Mouse (Mus musculus) c-Kit-positive CD71-negative TER-119-negative erythroid progenitor cells, embryonic 14.5 days (primary cell): Measurements from ENCODE around the gene Kcnk6.
A peak's percentile ranks its signal among the peaks of the same experiment; 100 is the strongest.
"Not testable (repeated sequence)": the region's sequence is repeated elsewhere in the genome, so short reads cannot be mapped to it uniquely, and the experiment has no call there.

Experiments
- DNase-seq: peaks from one replicate; pipeline ENCODE4 v3.0.0-alpha.2; 2013; ENCODE audit warnings: low read depth

Gene Kcnk6

DNA sequence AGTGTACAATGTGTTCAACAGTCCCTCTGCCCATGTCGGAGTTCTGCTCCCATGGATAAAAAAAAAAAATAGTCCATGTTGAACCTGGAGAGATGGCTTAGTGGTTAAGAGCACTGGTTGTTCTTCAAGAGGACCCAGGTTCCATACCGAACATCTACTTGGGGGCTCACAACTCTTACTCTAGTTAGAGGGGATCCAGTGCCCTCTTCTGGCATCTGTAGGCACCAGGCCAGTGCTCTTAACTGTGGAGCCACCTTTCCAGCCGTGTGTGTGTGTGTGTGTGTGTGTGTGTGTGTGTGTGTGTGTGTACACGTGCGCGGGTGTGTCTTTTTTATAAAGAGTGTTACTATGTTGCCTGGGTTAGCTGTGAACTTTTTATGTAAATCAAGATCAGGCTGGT is 29.7 kb downstream of the Kcnk6 start:
- DNase-seq = no peak

DNA sequence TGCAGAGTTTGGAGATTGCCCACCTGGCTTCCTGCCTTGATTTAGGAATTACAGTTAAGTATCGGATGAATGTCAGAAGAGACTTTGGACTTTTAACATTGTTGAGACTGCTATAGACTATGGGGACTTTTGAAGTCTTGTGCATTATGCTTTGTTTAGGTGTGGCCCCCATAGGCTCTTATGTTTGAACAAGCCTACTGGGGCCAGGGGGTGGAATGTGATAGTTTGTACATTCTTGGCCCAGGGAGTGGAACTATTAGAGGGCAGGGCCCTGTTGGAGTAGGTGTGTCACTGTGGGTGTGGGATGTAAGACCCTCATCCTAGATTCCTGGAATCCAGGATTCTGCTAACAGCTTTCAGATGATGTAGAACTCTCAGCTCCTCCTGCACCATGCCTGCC is 38.1 kb downstream of the Kcnk6 start:
- DNase-seq = not testable (repeated sequence)

DNA sequence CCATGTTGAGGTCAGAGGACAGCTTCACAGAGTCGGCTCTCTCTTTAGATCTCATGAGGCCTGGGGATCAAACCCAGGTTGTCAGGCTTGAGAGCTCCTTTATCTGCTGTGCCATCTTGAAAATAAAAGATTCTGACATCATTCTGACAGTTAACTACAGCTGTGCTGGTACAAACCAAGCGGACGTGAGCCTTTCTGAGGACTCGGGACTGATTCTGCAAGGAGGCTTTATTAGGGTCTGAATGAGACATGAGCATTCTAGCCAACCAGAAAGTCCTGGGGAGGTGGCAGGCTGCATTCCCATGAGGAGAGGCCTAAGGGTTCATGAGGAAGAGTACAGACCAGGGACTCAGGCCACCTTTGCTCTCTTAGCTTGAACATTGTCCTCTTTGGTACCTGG is 51.0 kb downstream of the Kcnk6 start:
- DNase-seq = not testable (repeated sequence)

DNA sequence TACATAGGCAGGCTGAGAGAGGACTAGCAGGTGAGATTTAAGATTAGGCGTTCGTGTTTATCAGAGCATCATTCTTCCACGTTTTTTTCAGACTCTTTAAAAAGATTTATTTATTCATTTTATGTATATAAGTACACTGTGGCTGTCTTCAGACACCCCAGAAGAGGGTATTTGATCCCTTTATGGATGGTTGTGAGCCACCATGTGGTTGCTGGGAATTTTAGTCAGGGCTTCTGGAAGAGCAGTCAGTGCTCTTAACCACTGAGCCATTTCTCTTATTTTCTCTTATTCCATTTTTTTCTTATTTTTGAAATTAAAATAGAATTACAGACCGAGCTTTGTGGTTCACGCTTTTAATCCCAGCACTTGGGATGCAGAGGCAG is 51.5 kb downstream of the Kcnk6 start:
- no peak for DNase-seq

DNA sequence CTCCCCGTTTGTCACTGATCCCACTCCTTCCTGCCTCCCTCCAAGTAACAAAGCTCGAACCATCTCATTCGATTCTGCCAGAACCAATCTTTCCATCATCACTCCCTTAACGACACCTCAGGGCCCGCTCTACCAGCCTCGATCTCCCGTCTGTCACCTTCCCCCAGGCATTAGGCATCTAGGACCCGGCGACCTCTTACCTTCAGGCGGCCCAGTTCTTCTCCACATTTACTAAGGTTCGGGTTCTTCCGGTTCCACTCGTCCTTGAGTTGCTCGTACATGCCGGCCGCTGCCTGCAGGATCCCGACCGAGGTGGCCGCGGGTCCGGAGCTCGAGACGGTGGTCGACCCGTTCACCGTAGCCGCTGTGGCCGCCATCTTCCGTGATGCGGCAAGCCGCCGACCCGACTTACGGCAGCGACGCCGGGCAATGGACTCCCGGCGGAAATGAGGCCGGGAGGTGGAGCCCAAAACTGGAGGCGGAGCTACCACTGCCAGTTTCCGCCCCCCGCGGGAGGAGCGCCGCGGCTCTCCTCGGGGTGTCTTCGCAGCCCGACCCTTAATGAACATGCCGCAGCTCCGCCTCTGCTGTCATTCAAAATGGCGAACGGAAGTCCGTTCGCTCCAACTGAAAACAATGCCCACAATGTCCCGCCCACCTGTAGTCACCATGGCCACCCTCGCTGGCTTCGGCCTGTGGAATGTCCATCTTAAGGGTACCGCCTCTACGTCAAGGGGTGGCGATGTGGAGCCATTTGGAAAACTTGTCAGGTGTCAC is 52.0 kb downstream of the Kcnk6 start, which contains the start of gene Psmd8:
TSS of gene Psmd8 (minus strand) at position 625 of the 777 bp plus-strand sequence.
- peak; percentile 92 for DNase-seq

DNA sequence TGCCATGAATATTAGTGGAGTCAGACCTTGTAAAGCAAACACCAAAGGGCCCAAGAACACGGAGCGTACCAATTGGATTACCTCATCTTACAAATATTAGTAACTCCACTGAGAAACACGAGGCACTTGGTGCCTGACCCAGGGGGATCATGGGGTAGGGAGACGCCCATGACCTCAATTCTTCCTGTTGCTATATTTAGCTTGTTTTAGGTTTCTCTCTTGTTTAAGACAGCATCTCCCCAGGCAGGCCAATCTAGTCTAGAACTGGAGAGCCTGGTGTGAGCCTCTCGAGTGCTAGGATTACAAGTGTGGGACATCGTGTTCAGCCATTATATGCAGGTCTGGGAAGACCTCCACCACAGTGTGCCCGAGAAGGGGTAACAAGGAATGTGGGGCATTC is 53.0 kb downstream of the Kcnk6 start:
- no peak for DNase-seq

DNA sequence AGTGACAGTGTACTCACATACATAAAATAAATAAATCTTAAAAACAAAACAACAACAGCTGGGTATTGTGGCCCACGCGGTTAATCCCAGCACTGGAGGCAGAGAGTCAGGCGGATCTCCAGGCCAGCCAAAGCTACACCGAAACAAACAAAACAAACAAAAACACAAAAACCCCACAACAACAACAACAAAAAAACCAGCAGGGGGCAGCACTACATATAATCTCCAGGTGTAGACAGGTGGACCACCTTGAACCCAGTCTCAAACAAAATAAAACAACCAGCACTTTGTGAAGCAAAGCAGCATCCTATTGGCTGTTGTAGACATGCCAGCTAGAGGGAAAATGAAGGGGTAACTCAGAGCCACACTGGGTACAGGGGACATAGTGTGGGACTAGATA is 54.2 kb downstream of the Kcnk6 start:
- DNase-seq = no peak

DNA sequence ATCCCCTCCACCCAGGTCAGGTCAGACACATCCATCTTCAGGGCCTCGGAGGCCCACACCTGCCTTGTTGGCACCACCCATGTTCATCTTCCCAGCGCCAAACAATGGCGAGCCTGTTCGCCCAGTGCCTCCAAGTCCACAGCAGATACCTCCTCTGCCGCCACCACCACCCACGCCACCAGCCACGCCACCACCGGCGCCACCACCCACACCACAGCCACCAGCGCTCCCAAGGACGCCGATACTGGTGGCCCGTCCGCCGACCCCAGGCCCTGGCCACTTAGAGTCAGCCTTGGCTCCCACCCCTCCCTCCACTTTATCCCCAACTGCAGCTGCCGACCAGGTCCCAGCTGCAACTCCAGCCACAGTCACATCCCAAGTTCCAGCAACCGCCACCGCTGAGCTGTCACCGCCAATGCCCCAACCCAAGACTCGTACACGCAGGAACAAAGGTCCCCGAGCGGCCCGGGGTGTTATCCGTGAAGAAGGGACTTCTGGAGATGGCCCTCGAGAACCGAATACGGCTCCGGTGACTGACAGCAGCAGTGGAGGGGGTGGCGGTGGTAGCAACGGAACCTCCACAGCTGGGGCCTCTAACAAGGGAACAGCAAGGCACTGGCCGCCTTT is 59.8 kb downstream of the Kcnk6 start:
- DNase-seq = no peak
